Mouse (Mus musculus) testis, adult 2 months (tissue): ENCODE data around the gene Apbb1ip.

ENCODE experiments used
- CTCF ChIP-seq: fragments of 200-500 bp; IDR thresholded peaks from 2 replicates; pipeline ENCODE4 v1.5.1; 2012; ENCODE audit warnings: low read depth, mild to moderate bottlenecking, inconsistent platforms, low read length, moderate library complexity; ENCODE audit not compliant: control insufficient read depth, insufficient read depth, insufficient replicate concordance
- POLR2A ChIP-seq: fragments of 200-500 bp; IDR thresholded peaks from 2 replicates; pipeline ENCODE4 v1.6.1; 2012; ENCODE audit warnings: low read depth, mild to moderate bottlenecking, inconsistent platforms, low read length, moderate library complexity; ENCODE audit not compliant: control insufficient read depth

DNA sequence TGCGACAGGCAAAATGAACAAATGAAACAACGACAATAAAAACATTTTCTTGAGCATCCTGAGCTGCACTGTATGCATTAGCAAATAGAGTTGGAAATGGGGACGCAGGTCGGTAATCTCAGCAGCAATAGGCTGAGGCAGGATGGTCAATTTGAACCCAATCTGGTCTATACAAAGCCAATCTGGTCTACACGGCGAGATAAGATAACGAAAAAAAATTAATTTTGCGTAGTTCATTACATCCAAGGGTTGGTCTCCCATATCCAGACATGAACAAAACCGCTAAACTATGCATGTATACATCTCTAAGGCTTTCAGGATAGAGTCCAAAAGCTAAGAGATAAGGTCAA is 121.0 kb downstream of the Apbb1ip start:
- TF ChIP-seq CTCF (no peak), POLR2A (no peak)
